Mouse (Mus musculus) hindlimb bud, embryonic 11.5 days (tissue): ENCODE measurements at regions not wholly inside any gene's neighbourhood (a gene's known extent, or its start where the extent isn't known, plus 50 kb on each side); places are given as distances from the start of the nearest gene placed in this dataset.

Experiments
- DNase-seq: peaks from one replicate; pipeline ENCODE4 v3.0.0-alpha.2; 2012; ENCODE audit warnings: low read depth, low spot score; ENCODE audit errors: extremely low spot score

DNA sequence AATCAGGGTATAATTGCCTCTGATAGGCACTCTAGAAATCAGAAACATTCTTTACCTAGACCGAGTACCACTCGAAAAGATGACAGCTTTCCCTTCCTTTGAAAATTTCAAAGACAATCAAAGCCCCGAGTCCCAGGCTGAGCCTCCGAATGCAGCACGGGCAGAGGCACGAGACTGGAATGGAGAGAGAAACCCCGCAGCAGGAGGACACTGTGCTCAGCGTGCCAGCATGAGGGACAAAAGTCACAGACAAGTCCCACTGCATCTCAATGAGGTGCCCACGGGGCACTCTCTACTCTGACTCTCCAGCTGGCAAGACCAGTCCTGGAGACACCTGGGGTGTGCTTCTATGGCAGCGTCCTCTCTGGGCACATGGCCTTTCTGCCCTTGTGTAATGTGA lies 454.3 kb upstream of the Cdh4 start:
- no peak for DNase-seq

DNA sequence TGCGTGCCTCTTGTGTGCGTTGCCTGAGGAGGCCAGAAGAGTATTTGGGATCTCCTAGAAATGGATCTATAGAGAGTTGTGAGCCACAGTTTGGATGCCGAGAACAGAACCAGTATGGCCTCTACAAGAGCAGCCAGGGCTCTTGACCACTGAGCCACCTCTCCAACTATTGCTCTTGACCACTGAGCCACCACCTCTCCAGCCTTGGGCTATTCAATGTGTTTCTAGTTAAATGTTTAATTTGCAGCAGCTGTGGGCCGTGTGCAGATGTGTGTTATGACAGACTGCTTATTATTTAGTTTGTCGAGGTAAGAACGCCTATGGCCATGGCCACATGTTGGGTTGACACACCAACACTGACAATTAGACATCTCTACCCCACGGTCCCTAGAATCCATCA lies 452.9 kb upstream of the Cdh4 start:
- DNase-seq, result no peak

DNA sequence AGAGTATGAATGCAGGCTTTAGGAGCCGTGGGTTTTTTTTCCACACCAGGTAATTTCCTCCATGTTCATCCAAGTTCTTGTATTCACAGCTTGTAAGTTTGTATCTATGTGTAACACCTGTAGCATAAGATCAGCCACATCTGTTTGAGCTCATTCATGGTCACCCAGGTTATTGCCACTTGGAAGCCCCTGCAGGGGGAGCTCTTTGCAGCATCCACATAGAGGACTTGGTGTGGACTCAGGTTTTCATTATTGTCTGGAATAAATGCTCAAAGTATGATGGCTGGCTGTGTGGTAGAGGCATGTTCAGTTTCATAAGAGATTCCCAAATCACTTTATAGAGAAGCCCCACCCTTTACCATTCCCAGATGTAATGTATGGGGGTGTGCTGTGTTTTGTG lies 452.4 kb upstream of the Cdh4 start:
- DNase-seq, result no peak

DNA sequence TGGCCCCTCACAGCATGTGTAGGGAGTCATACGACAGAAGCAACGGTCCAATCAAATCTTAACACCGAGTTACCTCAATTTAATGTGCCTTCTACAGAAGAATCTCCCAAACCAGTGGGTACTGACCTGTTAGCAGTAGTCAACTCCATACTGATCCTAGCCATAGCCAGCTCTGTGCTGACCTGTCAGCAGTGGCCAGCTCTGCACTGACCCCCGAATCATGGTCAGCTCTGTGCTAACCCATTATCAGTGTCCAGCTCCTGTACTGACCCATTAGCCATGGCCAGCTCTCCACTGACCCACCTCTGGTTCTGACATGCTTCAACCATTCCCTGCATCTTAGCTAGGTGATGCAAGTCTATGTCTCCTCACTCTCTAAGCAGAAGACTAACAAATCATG lies 451.3 kb upstream of the Cdh4 start:
- no peak for DNase-seq

DNA sequence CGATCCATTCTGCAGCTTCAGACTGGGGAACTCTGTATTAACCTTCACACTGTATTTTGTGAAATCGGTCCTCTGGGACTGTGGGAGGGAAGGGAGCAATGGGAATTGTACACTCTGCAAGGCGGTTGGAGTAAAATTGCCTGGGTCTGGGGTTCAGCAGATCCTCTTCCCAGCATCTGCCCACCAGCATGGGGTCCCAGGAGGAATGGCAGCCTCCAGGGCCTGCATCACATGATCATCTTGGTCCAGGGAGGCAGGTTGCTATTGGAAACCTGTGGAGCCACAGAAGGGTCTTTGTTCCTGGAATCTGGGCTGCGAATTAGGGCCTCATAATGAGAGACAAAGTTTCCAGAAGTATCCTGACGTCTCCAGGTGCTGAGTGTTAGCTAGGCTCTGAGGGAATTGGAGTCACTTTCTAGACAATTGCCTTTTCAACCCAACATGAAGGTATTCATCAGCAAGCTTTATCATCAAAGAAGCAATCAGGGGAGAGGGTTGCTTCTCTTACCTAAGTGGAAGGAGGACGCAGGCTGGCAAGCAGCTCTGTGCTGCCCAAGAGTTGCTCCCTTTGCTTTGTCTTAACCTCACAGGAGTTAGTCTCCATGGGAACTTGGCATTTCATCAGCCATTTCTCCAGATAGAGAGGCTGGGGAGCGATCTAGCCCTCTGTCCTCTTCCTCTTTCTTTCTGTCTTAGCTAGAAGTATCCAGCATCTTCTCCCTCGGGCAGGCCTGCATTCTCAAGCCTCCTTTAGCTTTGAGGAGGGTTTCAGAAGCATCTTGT lies 449.7 kb upstream of the Cdh4 start:
- no peak for DNase-seq

DNA sequence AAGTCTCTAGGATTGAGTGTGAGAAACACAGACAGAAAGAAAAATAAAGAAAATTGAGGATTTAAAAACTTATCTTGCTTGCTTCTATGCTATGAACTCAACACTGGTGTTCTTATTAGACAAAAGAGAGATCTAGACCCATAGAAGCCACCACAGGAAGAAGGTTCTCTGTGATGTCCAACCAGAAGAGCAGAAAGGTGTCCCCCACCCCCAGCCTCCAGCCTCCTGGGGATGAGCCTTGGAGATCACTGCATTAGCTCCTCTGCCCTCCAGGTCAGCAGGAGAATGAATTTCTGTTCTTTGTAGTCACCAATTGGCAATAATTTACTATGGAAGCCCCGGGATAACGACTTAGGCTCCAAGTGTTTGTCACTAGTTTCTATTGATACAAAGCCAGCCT lies 444.3 kb upstream of the Cdh4 start:
- no peak for DNase-seq

DNA sequence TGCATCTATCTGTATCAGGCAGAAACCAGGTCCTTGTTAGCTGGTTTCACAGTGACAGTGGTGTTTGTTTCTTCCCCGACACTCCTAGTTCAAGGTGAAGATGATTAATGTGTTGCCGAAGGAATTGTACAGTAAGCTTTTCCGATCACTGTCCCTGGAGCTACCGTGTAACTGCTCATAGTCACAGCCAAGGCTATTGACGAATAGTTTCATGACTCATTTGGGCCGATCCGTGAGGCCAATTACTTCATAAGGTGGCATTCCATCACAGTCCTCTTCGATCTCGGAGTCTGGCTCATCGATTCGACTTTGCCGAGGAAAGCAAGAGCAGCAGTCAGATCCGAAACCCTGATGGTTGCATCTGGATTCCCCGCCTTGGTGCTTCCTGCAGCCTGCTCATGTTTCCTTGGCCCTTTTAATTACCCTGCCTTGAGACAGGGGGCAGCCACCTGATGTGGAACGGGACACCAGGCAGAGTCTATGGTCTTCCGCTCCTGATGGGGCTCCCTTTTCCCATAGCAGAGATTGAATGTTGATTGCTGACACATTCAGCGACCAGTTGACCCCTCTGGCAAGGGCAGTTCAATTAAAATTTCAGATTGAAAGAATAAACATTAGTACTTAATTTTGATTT lies 441.7 kb upstream of the Cdh4 start:
- no peak for DNase-seq

DNA sequence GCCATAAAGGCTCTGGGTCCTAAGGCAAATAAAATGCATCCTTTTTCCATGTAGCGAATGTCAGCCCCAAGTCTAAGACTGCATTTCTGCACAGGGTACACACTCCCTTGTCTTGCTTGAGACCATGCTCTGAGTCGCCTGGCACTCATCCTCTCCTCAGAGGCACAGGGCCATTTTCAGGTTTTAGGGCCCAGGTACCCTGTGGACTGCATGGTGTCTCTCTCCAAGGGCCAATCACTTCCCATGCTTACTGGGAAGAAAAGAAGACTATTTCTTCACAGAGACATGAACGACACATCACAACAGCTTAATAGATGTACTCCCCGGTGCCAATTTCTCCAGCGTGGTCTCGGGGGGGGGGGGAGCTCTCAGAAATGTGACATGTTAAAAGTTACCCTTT lies 434.5 kb upstream of the Cdh4 start:
- no peak for DNase-seq

DNA sequence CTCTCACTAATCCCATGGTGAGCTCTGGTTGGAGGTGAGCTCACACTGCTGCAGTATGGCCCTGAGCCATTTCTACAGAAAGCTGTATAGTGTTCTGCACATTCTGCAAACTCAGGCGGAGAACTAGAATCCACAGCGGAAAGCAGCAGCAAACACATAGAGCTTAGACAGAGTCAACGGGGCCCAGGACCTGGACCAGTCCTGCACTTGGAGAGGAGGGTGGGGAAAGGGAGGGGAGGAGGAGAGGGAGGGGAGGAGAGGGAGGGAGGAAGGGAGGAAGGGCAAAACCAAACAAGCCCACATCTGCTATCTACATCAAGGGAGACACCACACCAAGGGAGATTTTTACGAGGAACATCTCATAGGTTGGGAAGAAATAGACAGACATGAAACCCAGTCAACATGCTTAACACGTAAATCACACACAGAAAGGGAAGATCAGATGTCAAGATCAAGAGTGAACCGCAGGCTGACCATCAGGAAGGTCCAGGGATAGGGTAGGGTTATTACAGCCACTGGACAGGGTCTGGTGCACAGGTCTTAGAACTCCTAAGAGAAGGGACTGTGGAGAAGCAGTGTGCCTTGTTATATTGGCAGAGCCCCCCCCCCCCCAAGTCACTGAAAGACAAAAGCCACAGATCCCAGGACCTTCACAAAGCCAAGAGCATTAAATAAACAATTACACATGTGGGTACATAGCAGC lies 428.2 kb upstream of the Cdh4 start:
- DNase-seq, result no peak

DNA sequence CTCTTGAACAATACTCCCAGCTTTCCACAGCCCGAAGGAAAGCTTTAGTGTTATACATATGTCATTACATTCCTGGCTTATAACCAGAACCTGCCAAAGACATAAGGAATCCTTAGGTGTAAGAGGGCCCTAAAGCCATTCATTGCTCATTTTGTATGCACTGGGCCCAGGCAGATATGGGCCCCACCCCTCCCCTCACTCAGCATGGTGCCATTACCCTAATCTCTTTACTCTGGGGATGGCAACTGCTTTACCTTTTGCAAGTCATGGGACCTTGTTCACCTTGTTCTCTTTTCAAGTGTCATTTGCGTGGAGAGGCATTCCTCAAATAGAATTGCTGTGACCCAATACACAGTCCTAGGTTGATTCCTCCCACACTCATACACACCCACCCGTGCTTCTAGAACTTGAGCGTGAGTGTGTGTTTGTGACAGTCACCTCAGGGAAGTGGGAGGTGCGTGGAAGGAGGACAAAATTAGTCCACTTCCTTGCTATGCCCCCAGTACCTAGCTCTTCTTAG lies 419.5 kb upstream of the Cdh4 start:
- no peak for DNase-seq

DNA sequence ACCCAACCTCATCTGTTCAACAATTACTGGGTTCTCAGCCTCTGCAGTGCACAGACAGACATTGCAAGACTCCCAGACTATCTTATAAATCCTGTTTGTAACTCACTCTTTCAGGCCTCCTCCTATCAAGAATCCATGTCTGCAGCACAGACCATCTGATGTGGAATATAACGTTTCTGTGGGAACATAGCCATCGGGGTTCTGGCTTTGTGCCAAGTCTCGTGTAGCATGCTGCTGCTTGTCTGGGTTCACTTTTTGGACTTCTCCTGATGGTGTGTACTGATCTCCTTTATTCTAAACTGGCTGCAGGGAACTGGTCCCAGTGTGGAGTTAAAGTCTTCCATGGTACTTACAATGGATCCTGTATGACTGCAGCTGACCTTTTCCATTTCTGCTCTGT lies 418.0 kb upstream of the Cdh4 start:
- DNase-seq, result no peak

DNA sequence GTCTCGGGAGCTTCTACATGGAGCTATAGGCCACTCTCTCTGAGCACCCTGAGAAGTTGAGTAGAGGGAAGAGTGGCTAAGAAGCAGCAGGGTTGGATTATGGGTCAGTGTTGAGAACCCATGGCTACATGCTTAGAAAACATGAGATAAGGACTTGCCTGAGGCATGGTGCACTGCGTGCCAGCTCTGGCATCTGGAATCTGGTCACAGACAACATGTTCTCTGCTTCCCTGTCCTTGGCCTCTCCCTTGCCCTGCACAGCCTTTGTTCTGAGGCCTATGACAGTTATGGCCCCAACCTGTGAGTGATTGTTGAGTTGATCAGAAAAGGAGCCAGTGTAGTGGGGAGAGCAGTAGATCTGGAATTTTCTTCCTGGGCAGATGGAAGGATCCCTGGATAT lies 409.1 kb upstream of the Cdh4 start:
- no peak for DNase-seq

DNA sequence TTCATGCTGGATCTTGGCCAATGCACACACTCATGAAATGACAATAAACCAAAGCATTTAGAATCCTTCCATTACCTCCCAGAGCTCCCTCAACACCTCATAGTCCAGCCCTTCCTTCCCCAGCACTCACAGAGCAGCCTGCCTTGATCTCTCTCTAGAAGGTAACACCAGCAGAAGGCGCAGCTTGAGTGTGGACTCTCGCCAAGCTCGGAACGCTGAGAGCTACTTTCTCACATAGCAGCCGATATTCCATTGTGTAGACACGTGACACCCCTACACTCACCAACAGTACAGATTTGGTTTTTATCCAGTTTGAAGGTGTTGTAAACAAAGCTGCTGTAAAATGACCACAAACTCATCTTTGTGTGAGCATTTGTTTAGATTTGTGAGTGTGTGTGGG lies 406.8 kb upstream of the Cdh4 start:
- no peak for DNase-seq

DNA sequence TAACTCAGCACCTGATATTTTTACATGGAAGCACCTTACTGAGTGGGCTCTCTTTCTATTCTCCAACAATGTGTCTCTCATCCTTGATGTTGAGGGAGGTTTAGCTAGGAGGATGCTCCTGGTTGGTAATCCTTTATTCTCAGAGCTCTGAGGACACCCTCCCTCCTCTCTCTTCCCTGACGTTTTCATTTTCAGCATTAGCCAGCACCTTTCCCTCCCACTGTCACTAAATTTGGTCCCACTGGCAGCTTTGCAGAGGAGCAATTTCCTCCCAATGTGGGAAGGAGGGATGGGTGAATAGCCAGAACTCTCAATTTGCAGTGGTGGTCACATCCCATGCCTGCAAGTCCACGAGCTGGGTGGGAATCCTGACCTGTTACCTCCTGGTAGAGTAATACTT lies 402.5 kb upstream of the Cdh4 start:
- no peak for DNase-seq

DNA sequence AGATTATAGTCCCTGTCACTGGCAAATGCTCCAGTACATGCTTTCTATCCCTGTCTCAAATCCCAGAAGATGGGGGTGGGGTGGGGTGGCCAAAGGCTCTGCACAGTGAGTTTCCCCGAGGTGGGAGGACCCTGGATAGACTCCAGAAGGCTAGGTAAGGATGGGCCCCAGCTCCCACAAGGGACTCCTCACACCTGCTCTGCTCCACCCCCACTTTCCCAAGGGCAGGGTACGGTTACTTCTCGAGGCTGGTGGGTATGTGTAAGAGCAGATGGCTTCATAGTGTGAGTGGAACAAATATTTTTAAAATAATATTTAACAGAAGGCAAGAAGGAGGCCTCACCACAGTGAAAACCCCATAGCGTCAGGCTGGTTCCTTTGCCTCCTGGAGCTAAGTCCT lies 398.6 kb upstream of the Cdh4 start:
- no peak for DNase-seq

DNA sequence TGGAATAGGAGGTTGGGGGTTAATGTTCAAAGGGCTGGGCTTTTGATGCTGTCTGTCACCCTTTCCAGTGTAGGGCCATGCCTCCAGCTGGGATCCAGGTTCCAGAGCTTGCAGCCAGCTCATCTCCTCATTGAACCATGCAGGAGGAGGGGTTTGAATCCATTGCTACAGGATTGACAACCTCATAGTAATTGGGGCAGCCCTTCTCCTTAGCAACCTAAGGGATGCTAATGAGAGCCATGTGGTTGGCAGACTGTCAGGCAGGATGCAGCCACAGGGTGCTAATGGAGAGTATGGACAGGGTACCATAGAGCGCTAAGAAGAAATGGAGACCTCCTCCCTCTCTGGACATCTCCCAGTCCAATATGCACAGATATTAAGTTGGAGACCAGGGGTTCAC lies 396.9 kb upstream of the Cdh4 start:
- peak; percentile 3 for DNase-seq

DNA sequence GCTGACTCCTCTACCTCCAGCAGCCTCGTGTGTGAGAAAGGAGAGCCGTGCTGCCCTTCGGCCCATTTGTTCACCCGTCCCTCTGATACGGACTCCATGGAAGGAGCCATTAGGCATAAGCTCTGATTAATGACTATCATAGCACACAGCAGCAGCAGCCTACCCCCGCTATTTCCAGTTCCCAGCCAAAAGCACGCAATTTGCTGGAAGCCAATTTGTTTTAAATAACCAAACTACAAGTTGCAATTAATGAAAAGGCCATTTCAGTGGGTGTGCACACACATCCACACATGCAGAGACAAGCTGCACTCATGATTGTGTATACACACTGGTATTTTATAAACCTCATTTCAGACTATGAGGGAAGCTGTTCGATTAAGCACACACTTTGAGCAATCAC lies 387.8 kb upstream of the Cdh4 start:
- no peak for DNase-seq

DNA sequence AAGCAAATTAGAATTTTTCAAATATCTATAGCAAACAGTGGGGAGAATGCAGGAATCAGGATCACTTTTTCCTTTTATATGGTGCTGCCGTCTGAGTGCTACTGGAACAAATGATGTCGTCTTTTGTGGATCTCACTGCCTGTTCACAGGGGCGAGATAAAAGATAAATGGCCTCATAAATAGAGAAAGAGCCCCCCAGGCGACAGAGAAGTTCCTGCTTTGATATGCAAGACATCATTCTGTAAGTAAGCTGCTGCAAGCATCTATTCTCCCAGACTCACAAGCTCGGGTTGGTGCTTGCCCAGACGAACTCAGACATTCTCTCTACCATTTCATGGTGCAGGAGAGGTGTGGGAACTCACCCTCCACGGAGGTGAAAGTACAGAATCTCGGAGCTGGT lies 377.6 kb upstream of the Cdh4 start:
- DNase-seq, result no peak

DNA sequence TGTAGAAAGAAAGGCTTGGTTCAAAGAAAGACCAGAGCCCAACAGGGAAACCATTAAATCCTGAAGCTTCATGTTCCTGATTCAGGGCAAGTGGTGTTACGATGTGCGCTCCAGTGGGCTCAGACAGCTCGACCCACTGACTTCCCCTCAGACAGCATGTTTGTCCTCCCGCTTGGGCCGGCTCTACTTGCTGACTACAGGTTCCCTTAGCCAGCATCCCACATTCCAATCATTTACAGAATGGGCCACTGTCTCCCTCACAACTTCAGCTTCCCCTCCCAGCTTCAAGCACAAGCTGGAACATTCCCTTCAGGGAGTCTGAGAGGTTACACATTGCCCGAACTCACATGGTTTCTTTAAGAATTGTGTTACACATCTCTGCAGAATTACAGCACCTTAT lies 372.7 kb upstream of the Cdh4 start:
- no peak for DNase-seq

DNA sequence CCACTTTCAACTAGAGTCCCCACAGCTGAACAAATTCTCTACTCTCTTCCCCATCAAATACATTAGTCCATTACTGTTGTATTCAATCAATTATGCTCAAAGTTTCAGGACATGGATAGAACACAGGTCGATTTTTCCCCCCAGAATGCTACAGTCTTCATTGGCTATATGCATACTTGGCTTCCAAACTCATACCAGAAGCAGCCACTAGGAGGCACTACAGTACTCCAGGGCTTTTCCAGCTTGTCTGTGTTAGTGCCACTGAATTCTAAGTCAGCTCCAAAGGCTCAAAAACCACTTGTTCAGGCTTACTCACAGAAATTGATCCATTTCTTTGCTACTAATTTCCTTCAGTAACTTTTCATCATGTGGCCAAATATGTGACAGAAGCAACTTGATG lies 371.9 kb upstream of the Cdh4 start:
- no peak for DNase-seq

DNA sequence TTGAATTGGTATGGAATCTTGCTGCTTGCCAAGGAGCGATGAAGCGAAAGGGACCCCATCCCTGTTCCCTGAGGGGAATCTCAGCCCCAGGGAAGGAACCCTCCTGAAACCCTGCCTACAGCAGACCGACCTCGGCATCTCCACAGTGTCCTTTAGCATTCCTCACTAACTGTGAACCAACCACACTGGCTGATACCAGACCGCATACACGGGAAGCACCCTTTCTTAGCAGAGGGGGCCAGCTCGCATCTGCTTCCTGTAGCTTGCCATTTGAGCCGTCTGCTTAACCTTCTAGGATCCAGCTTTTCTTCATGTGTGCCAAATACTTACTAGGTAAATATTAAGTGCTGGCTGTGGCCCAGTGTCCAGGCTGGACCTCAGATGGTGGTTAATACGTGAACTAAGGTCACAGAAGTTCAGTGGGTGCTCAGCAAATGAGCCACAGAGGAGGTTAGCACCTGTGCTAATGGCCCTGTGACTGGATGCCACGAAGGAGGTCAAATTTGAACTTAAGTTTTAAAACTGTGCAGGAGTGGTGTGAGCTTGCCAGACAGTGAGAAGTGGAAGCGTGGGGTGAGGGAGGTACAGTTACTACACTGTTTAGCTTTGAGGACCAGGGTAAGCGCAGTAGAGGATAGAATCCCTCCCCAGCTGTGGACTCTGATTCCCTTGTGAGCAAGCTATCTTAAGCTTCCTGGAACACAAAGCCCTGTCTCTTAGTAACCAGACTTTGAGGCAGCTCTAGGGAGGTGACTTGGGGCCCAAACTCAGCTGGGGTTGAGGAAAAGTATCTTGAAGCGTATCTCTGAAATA lies 361.6 kb upstream of the Cdh4 start:
- no peak for DNase-seq
